Mouse (Mus musculus) bone marrow macrophage, adult 2 months (primary cell): ENCODE measurements around the gene Szrd1.

ENCODE experiments used
- CTCF ChIP-seq: IDR thresholded peaks from 2 replicates; pipeline ENCODE4 v1.5.1; 2012; ENCODE audit warnings: low read depth, mild to moderate bottlenecking, low read length, moderate library complexity
- POLR2A ChIP-seq: IDR thresholded peaks from 2 replicates; pipeline ENCODE4 v1.6.1; 2012; ENCODE audit warnings: mild to moderate bottlenecking, low read depth, low read length, borderline replicate concordance

- TF ChIP-seq CTCF (no peak), POLR2A (no peak)
These were observed 7.4 kb downstream of the Szrd1 start for GRCm38 (mm10) chr4:141132191-141132590.
